Mouse (Mus musculus) thymus, adult 2 months (tissue): ENCODE results near the gene Vwce. TPM values are rescaled to one million over a fixed set of nuclear protein-coding genes. Genes with fewer than 3 reads are reported as not detected.

ENCODE experiments used
- DNase-seq: peaks from one replicate; pipeline ENCODE4 v3.0.0; 2021
- H3K27ac ChIP-seq: fragments of 200-500 bp; 2 replicates; pipeline ENCODE4 v1.5.1; 2012; ENCODE audit warnings: low read length, control low read depth; ENCODE audit not compliant: control insufficient read depth, insufficient read depth
- H3K27me3 ChIP-seq: fragments of 200-500 bp; 2 replicates; pipeline ENCODE4 v1.6.1; 2012; ENCODE audit warnings: mild to moderate bottlenecking, low read length, moderate library complexity, mixed read lengths; ENCODE audit not compliant: control insufficient read depth, insufficient read depth
- H3K36me3 ChIP-seq: fragments of 200-500 bp; 2 replicates; pipeline ENCODE4 v1.6.1; 2012; ENCODE audit warnings: mild to moderate bottlenecking, low read length, moderate library complexity; ENCODE audit not compliant: control insufficient read depth, insufficient read depth
- H3K4me1 ChIP-seq: fragments of 200-500 bp; replicated peaks from 2 replicates; pipeline ENCODE4 v1.6.1; 2012; ENCODE audit warnings: low read length; ENCODE audit not compliant: control insufficient read depth, insufficient read depth
- H3K4me3 ChIP-seq: fragments of 200-500 bp; 2 replicates; pipeline ENCODE4 v1.5.1; 2012; ENCODE audit warnings: mild to moderate bottlenecking, low read length, control low read depth, moderate library complexity; ENCODE audit not compliant: control insufficient read depth, insufficient read depth
- CTCF ChIP-seq: fragments of 200-500 bp; IDR thresholded peaks from 2 replicates; pipeline ENCODE4 v1.5.1; 2012; ENCODE audit warnings: mild to moderate bottlenecking, control low read depth, low read length, moderate library complexity, borderline replicate concordance; ENCODE audit not compliant: control insufficient read depth, poor library complexity, insufficient read depth; ENCODE audit errors: extremely low read depth
- POLR2A ChIP-seq: fragments of 200-500 bp; IDR thresholded peaks from 2 replicates; pipeline ENCODE4 v1.6.1; 2012; ENCODE audit warnings: mild to moderate bottlenecking, low read length, control low read depth, moderate library complexity; ENCODE audit not compliant: control insufficient read depth, poor library complexity, insufficient read depth; ENCODE audit errors: extremely low read depth
- WGBS: fragments of 180-500 bp; shearing (Covaris S2); methylation state at CpG from one replicate; pipeline ENCODE4 v1.1.7; 2018; 5-methylcytosine and 5-hydroxymethylcytosine counted together
- polyA plus RNA-seq: library from polyadenylated mRNA; depleted of rRNA; stranded (reverse); fragments of >200 nt; gene quantifications from 2 replicates; pipeline ENCODE4 v1.2.3, GENCODE M21; 2012

The Vwce gene
- polyA plus RNA-seq, 1 experiment: 3.1 TPM

GRCm38 (mm10) chr19:10598188-10598587 is 35.8 kb upstream of the Vwce start:
- Histone ChIP-seq H3K4me3 (no peak overlapping the region), H3K27me3 (no peaks in the 10 kb centered on the region), H3K4me1 (peaks cover 7% of the 10 kb centered on the region), H3K36me3 (0 out of 2 replicates have a peak, but pooled peaks cover 4% of the 10 kb centered on the region), H3K27ac (no peak overlapping the region)
- 38% methylated on average over 3 of the region's 3 CpGs for WGBS
- peak; percentile 30 for DNase-seq
- TF ChIP-seq CTCF: no peak
- TF ChIP-seq POLR2A: no peak

- peaks cover 20% of the 10 kb centered on the region for H3K4me1 ChIP-seq
- DNase-seq: no peak
- H3K27me3 ChIP-seq: no peaks in the 10 kb centered on the region
- 97% methylated on average over 2 of the region's 2 CpGs for WGBS
- H3K4me3 ChIP-seq: no peak overlapping the region
- TF ChIP-seq CTCF (no peak), POLR2A (no peak)
- H3K27ac ChIP-seq: no peak overlapping the region
- 0 out of 2 replicates have a peak, but pooled peaks cover 4% of the 10 kb centered on the region for H3K36me3 ChIP-seq
Measured at GRCm38 (mm10) chr19:10599648-10600047, 34.4 kb upstream of the Vwce start.

- peaks cover 26% of the 10 kb centered on the region for H3K4me1 ChIP-seq
- no peaks in the 10 kb centered on the region for H3K36me3 ChIP-seq
- H3K27me3 ChIP-seq: no peaks in the 10 kb centered on the region
- 31% methylated on average over 6 of the region's 6 CpGs for WGBS
- H3K27ac ChIP-seq: peak overlapping the region; percentile 69
- no peak for DNase-seq
- TF ChIP-seq CTCF: no peak
- TF ChIP-seq POLR2A: no peak
- H3K4me3 ChIP-seq: peak overlapping the region; percentile 36
Measured at GRCm38 (mm10) chr19:10602247-10602769, 31.7 kb upstream of the Vwce start.

GRCm38 (mm10) chr19:10602787-10603186 is 31.2 kb upstream of the Vwce start:
- peaks cover 26% of the 10 kb centered on the region for H3K4me1 ChIP-seq
- TF ChIP-seq CTCF (peak; percentile 83), POLR2A (0 out of 2 replicates have a peak, but pooled peaks have one; percentile 52)
- H3K27ac ChIP-seq: peak overlapping the region; percentile 69
- H3K27me3 ChIP-seq: no peaks in the 10 kb centered on the region
- peak overlapping the region; percentile 36 for H3K4me3 ChIP-seq
- WGBS: 3% methylated on average over 9 of the region's 9 CpGs
- peaks cover 4% of the 10 kb centered on the region for H3K36me3 ChIP-seq
- peak; percentile 91 for DNase-seq

GRCm38 (mm10) chr19:10603660-10604523 is 30.1 kb upstream of the Vwce start:
- H3K4me1 ChIP-seq: peaks cover 26% of the 10 kb centered on the region
- no peak overlapping the region for H3K4me3 ChIP-seq
- no peaks in the 10 kb centered on the region for H3K27me3 ChIP-seq
- TF ChIP-seq CTCF: no peak
- TF ChIP-seq POLR2A: no peak
- peak; percentile 9 for DNase-seq
- no peak overlapping the region for H3K27ac ChIP-seq
- H3K36me3 ChIP-seq: peaks cover 15% of the 10 kb centered on the region
- 80% methylated on average over 18 of the region's 18 CpGs for WGBS

- TF ChIP-seq CTCF: no peak
- no peak for TF ChIP-seq POLR2A
- peaks cover 20% of the 10 kb centered on the region for H3K36me3 ChIP-seq
- peaks cover 26% of the 10 kb centered on the region for H3K4me1 ChIP-seq
- H3K27ac ChIP-seq: peak overlapping the region; percentile 75; the same call in 1 of the 2 replicates
- no peak overlapping the region for H3K4me3 ChIP-seq
- DNase-seq: no peak
- WGBS: 54% methylated on average over 3 of the region's 3 CpGs
- no peaks in the 10 kb centered on the region for H3K27me3 ChIP-seq
Measured at GRCm38 (mm10) chr19:10604534-10604933, 29.5 kb upstream of the Vwce start.
